Mouse (Mus musculus) hematopoietic stem cell, adult 5-6 weeks (primary cell): ENCODE results near the gene Trim43b. TPM values are rescaled to one million over a fixed set of nuclear protein-coding genes. Genes with fewer than 3 reads are reported as not detected.
"Not testable (repeated sequence)": the region's sequence is repeated elsewhere in the genome, so short reads cannot be mapped to it uniquely, and the experiment has no call there.

ENCODE experiments used
- ATAC-seq, 2 experiments: fragments of 125-278 bp in 1 of 2; replicated peaks in 1 of 2; 2 replicates each; pipeline ENCODE4 v1.8.0; 2016 to 2017; ENCODE audit warnings: inconsistent platforms in 2 of 2, mild to moderate bottlenecking in 2 of 2, moderate number of reproducible peaks in 2 of 2, low read depth in 1 of 2, moderate TSS enrichment in 1 of 2; ENCODE audit not compliant: low FRiP score in 2 of 2, poor library complexity in 2 of 2, severe bottlenecking in 2 of 2, insufficient read depth in 1 of 2, low TSS enrichment in 1 of 2
- total RNA-seq: library from RNA; stranded (forward); fragments of 172-1452, 232-1000 nt; gene quantifications from 2 replicates; pipeline ENCODE4 v1.2.3, GENCODE M21; 2017

Trim43b gene
- total RNA-seq: not detected in 2 replicates

DNA sequence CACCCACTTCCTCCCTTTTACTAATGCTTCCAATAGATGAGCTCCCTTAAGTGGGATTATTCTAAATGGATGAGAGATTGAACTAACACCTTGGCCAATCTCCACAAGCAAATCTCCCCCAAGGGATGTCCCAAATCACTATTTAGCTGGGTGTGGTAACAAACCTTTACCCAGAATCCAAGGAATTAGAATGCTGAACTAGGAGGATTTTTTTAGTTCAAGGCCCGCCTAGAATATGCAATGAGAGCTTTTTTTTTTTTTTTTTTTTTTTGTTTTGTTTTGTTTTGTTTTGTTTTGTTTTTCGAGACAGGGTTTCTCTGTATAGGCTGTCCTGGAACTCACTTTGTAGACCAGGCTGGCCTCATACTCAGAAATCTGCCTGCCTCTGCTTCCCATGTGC, at the start of gene Trim43b:
Trim43b (minus strand) TSS at position 101 of the 400 bp plus-strand sequence.
- not testable (repeated sequence) for ATAC-seq

DNA sequence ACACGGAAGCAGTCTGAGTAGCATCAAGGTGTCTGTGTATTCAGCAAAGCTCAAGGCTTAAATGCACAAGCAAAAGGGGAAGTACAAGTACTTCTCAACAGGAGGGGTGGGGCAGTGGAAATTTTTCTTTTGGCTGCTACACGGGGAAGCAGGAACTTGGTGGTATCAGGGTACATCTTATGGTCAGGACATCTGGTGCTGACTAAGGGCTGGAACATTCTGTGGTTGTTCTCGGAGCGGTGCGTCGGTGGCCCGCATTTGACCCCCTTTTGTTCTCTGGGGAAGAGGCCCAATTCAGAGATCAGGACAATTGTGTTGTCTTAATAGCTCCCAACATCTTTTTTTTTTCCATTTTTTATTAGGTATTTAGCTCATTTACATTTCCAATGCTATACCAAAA, 11.9 kb upstream of the Trim43b start:
- ATAC-seq: not testable (repeated sequence)

DNA sequence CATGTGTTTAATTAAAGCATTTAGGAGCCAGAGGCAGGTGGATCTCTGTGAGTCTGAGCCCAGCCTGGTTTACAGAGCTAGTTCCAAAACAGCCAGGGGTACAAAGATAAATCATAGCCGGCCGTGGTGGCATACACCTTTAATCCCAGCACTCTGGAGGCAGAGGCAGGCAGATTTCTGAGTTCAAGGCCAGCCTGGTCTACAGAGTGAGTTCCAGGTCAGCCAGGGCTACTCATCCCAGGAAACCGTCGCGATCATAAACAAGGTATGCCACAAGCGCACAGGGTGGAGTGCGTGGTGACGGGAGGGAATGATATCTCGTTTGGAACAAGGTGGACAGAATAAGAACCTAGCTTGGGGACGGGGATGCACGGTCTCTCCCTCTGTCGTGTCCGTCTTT, 5.9 kb downstream of the Trim43b start:
- ATAC-seq: not testable (repeated sequence)

DNA sequence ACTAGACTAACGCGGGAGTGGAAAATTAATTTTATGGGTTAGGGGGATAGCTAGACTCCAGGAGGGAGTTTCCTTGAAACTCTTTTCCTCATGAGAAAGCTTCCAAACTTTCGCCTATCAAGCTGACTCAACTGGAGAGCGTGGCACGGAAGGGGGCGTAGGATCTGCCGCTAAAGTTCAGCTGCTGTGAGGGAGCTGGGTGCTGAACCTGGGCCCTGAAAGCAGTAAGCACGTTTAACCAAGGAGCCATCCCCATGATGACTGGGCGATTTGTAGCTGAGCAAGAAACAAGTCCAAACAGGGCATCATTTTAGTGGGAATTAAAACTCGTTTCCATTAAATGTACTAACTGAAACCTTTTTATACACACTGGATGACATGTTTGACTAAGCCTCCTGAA, 13.0 kb downstream of the Trim43b start:
- not testable (repeated sequence) for ATAC-seq

DNA sequence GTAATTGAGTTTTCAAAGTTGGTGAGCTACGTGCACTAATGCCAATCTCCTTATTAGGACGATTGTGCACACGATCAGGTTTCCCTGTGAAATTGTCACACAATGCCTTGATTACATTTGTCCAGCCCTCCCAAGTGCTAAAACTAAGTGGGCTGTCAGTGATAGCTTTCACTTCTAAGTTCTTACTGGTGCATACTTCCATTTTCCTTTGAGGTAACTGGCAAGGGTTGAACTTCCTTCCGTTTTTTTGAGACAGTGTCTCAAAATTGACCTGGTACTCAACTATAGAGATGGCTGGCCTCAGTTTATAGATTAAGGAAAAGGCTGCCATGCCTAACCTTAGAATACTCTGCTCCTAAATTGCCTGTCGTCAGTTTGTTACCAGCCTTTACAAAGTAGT, 16.1 kb downstream of the Trim43b start:
- ATAC-seq: peak; percentile 56 to 58; a peak in 3 of 4 replicates

DNA sequence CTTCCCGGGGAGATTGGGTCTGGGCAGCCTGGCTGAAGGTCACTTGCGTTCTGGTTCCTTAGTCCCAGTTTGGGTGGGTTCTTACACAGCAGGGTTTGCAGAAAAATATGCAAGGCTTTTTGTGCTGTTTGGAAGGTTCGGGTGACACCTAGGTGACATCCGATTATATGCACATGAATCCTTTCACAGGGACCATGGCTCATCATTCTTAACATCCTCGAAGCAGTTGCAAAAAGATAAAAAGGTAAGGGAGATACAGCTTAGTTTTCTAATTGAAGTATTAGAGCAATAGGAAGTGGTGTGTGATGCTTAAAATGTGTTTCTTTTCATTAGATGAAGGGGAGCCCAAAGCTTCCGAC, 25.5 kb downstream of the Trim43b start:
- ATAC-seq: peak in 1 of 2 experiments; percentile 11; a peak in 1 of 4 replicates

DNA sequence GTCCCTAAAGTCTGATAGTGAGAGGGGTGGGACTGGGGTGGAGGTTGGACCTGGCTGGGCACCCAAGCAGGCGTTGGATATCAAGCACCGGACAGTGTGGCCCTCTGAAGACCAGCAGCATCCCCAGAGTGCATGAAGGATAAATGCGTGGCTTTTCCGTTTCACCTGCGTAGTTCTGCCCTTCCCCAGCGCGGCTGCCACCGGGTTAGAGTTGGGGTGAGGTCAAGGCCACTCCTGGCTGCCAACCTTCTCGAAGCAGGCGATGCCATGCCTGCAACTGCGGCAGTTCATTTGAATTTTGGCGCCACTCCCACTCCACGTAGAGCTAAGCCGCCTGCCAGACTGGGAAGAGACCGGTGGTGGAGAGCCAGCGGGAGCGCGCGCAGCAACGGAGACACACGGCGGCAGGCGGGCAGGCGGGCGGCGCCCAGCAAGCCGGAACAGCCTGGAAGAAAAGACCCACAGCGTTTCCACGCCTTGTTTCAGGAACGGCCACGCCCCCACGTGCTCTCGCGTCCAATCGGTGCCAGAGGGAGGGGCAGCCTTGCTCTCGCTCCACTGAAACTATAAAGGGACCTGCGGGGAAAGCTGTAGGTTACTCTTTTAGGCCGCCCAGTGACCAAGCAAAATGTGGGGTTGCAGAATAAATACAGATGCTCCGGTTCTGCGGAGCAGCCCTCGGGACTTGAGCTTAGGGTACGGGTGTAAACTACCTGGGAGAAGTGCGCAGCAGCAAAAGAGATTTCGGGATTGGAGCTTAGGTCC, 26.1 kb downstream of the Trim43b start:
- peak; percentile 100 for ATAC-seq

Other genes starting within 250 kb of the Trim43b start
- not detected in 2 replicates for gene Bcl2a1a, start 135.9 kb downstream of the Trim43b start, total RNA-seq
- 1.4 and 2.4 TPM in 2 replicates for gene Bcl2a1b, start 106.4 kb upstream of the Trim43b start, total RNA-seq
- gene Gm29094, start 106.5 kb upstream of the Trim43b start, total RNA-seq: not detected in 2 replicates
- 8.2 and 60.7 TPM in 2 replicates for gene Mthfs, start 117.8 kb upstream of the Trim43b start, total RNA-seq